Mouse (Mus musculus): ENCODE results near the gene Cul3. TPM values are rescaled to one million over a fixed set of nuclear protein-coding genes. Genes with fewer than 3 reads are reported as not detected.
A peak's percentile ranks its signal among the peaks of the same experiment; 100 is the strongest.

The Cul3 gene
- polyA plus RNA-seq, 1 experiment from 2014 or later: 28.3 TPM

- H3K36me3 ChIP-seq: no peaks in the 10 kb centered on the region
- H3K27ac ChIP-seq (replicated peaks): no peak overlapping the region
- DNase-seq (ENCODE audit: low spot score): no peak
- H3K27me3 ChIP-seq (ENCODE audit: low read depth, poor library complexity, severe bottlenecking): no peaks in the 10 kb centered on the region
- H3K9me3 ChIP-seq (replicated peaks): no peaks in the 10 kb centered on the region
- H3K4me3 ChIP-seq: no peak overlapping the region
- peaks cover 10% of the 10 kb centered on the region for H3K4me1 ChIP-seq
These were observed 87.0 kb downstream of the Cul3 start for GRCm38 (mm10) chr1:80253309-80253708.

- 90% methylated on average over 5 of the region's 5 CpGs for WGBS
- no peak overlapping the region for H3K4me3 ChIP-seq
- H3K27me3 ChIP-seq (ENCODE audit: low read depth, poor library complexity, severe bottlenecking): no peaks in the 10 kb centered on the region
- H3K4me1 ChIP-seq: peaks cover 10% of the 10 kb centered on the region
- no peaks in the 10 kb centered on the region for H3K36me3 ChIP-seq
- no peak for DNase-seq (ENCODE audit: low spot score)
- no peak overlapping the region for H3K27ac ChIP-seq (replicated peaks)
- H3K9me3 ChIP-seq (replicated peaks): no peaks in the 10 kb centered on the region
These were observed 90.0 kb downstream of the Cul3 start for GRCm38 (mm10) chr1:80250247-80250646.

- Histone ChIP-seq H3K9me3 (replicated peaks) (no peaks in the 10 kb centered on the region), H3K27ac (replicated peaks) (no peak overlapping the region), H3K36me3 (no peaks in the 10 kb centered on the region), H3K4me3 (no peak overlapping the region), H3K4me1 (peaks cover 10% of the 10 kb centered on the region), H3K27me3 (ENCODE audit: low read depth, poor library complexity, severe bottlenecking) (no peaks in the 10 kb centered on the region)
- no peak for DNase-seq (ENCODE audit: low spot score)
These were observed 93.1 kb downstream of the Cul3 start for GRCm38 (mm10) chr1:80247131-80247530.

GRCm38 (mm10) chr1:80244123-80244522 is 96.2 kb downstream of the Cul3 start:
- Histone ChIP-seq H3K36me3 (no peaks in the 10 kb centered on the region), H3K27me3 (ENCODE audit: low read depth, poor library complexity, severe bottlenecking) (peaks cover 5% of the 10 kb centered on the region), H3K4me3 (no peak overlapping the region), H3K4me1 (peaks cover 16% of the 10 kb centered on the region), H3K27ac (replicated peaks) (no peak overlapping the region), H3K9me3 (replicated peaks) (no peaks in the 10 kb centered on the region)
- WGBS: 83% methylated on average over 3 of the region's 3 CpGs
- no peak for DNase-seq (ENCODE audit: low spot score)

GRCm38 (mm10) chr1:80241579-80241978 is 98.7 kb downstream of the Cul3 start:
- DNase-seq (ENCODE audit: low spot score): no peak
- Histone ChIP-seq H3K4me1 (peaks cover 30% of the 10 kb centered on the region), H3K27me3 (ENCODE audit: low read depth, poor library complexity, severe bottlenecking) (peaks cover 14% of the 10 kb centered on the region), H3K4me3 (no peak overlapping the region), H3K9me3 (replicated peaks) (no peaks in the 10 kb centered on the region), H3K27ac (replicated peaks) (no peak overlapping the region), H3K36me3 (no peaks in the 10 kb centered on the region)
- WGBS: 94% methylated on average over 6 of the region's 6 CpGs

- H3K36me3 ChIP-seq: no peaks in the 10 kb centered on the region
- H3K27ac ChIP-seq (replicated peaks): peak overlapping the region; percentile 42
- 0 out of 2 replicates have a peak overlapping the region, but pooled peaks have one; percentile 14 for H3K4me3 ChIP-seq
- peak; percentile 54 for DNase-seq (ENCODE audit: low spot score)
- peaks cover 14% of the 10 kb centered on the region for H3K27me3 ChIP-seq (ENCODE audit: low read depth, poor library complexity, severe bottlenecking)
- no peaks in the 10 kb centered on the region for H3K9me3 ChIP-seq (replicated peaks)
- H3K4me1 ChIP-seq: peaks cover 37% of the 10 kb centered on the region
- WGBS: 17% methylated on average over 12 of the region's 12 CpGs
These were observed 100.1 kb downstream of the Cul3 start for GRCm38 (mm10) chr1:80240017-80240660.

GRCm38 (mm10) chr1:80239481-80239880 is 100.8 kb downstream of the Cul3 start:
- H3K4me3 ChIP-seq: no peak overlapping the region
- H3K4me1 ChIP-seq: peaks cover 37% of the 10 kb centered on the region
- peak overlapping the region; percentile 42 for H3K27ac ChIP-seq (replicated peaks)
- no peaks in the 10 kb centered on the region for H3K36me3 ChIP-seq
- H3K9me3 ChIP-seq (replicated peaks): no peaks in the 10 kb centered on the region
- no peak for DNase-seq (ENCODE audit: low spot score)
- H3K27me3 ChIP-seq (ENCODE audit: low read depth, poor library complexity, severe bottlenecking): peaks cover 14% of the 10 kb centered on the region
- WGBS: 74% methylated on average over 11 of the region's 11 CpGs

GRCm38 (mm10) chr1:80236951-80237702 is 103.2 kb downstream of the Cul3 start:
- H3K36me3 ChIP-seq: no peaks in the 10 kb centered on the region
- DNase-seq (ENCODE audit: low spot score): no peak
- peaks cover 37% of the 10 kb centered on the region for H3K4me1 ChIP-seq
- H3K27me3 ChIP-seq (ENCODE audit: low read depth, poor library complexity, severe bottlenecking): peaks cover 14% of the 10 kb centered on the region
- no peaks in the 10 kb centered on the region for H3K9me3 ChIP-seq (replicated peaks)
- 0 out of 2 replicates have a peak overlapping the region, but pooled peaks have one; percentile 19 for H3K27ac ChIP-seq (replicated peaks)
- no peak overlapping the region for H3K4me3 ChIP-seq
- 49% methylated on average over 11 of the region's 11 CpGs for WGBS

- Histone ChIP-seq H3K9me3 (replicated peaks) (no peaks in the 10 kb centered on the region), H3K27ac (replicated peaks) (no peak overlapping the region), H3K27me3 (ENCODE audit: low read depth, poor library complexity, severe bottlenecking) (peaks cover 14% of the 10 kb centered on the region), H3K4me1 (peaks cover 37% of the 10 kb centered on the region), H3K4me3 (no peak overlapping the region), H3K36me3 (no peaks in the 10 kb centered on the region)
- DNase-seq (ENCODE audit: low spot score): no peak
- WGBS: 0% methylated on average over 1 of the region's 1 CpGs
These were observed 104.2 kb downstream of the Cul3 start for GRCm38 (mm10) chr1:80236126-80236525.

- DNase-seq (ENCODE audit: low spot score): no peak
- Histone ChIP-seq H3K4me3 (no peak overlapping the region), H3K4me1 (no peaks in the 10 kb centered on the region), H3K9me3 (replicated peaks) (no peaks in the 10 kb centered on the region), H3K36me3 (no peaks in the 10 kb centered on the region), H3K27ac (replicated peaks) (no peak overlapping the region), H3K27me3 (ENCODE audit: low read depth, poor library complexity, severe bottlenecking) (no peaks in the 10 kb centered on the region)
- 65% methylated on average over 1 of the region's 1 CpGs for WGBS
These were observed 109.7 kb downstream of the Cul3 start for GRCm38 (mm10) chr1:80230612-80231011.

- no peak for DNase-seq (ENCODE audit: low spot score)
These were observed 115.4 kb downstream of the Cul3 start for GRCm38 (mm10) chr1:80224839-80225412.

GRCm38 (mm10) chr1:80221151-80221550 is 119.1 kb downstream of the Cul3 start:
- Histone ChIP-seq H3K27ac (replicated peaks) (no peak overlapping the region), H3K9me3 (replicated peaks) (no peaks in the 10 kb centered on the region), H3K36me3 (no peaks in the 10 kb centered on the region), H3K27me3 (ENCODE audit: low read depth, poor library complexity, severe bottlenecking) (no peaks in the 10 kb centered on the region), H3K4me1 (peaks cover 6% of the 10 kb centered on the region), H3K4me3 (no peak overlapping the region)
- DNase-seq (ENCODE audit: low spot score): no peak
- WGBS: 80% methylated on average over 4 of the region's 4 CpGs

More at GRCm38 (mm10) chr1:80224839-80225412, 115.4 kb downstream of the Cul3 start:
- Histone ChIP-seq H3K36me3 (no peaks in the 10 kb centered on the region), H3K4me3 (no peak overlapping the region), H3K9me3 (replicated peaks) (no peaks in the 10 kb centered on the region), H3K4me1 (peaks cover 6% of the 10 kb centered on the region), H3K27me3 (ENCODE audit: low read depth, poor library complexity, severe bottlenecking) (no peaks in the 10 kb centered on the region), H3K27ac (replicated peaks) (no peak overlapping the region)
- 47% methylated on average over 3 of the region's 3 CpGs for WGBS

- Histone ChIP-seq H3K36me3 (no peaks in the 10 kb centered on the region), H3K27me3 (ENCODE audit: low read depth, poor library complexity, severe bottlenecking) (no peaks in the 10 kb centered on the region), H3K9me3 (replicated peaks) (no peaks in the 10 kb centered on the region), H3K4me1 (no peaks in the 10 kb centered on the region), H3K27ac (replicated peaks) (no peak within 1 kb of the TSS), H3K4me3 (no peak within 1 kb of the TSS)
- no peak for DNase-seq (ENCODE audit: low spot score)
- WGBS: 80% methylated on average over 6 of the region's 6 CpGs
These were observed 122.0 kb downstream of the Cul3 start, which contains the start of gene Fam124b for GRCm38 (mm10) chr1:80218268-80218667. Gene Fam124b (minus strand): TSS chr1:80218473.
